Comparison of ENCODE assay signal across 9 mouse cellular contexts in genomic region chr10:81498316-81499249, GRCm38 (mm10). TPM values are rescaled to one million over a fixed set of nuclear protein-coding genes. Genes with fewer than 3 reads are reported as not detected.
DNase-seq lines count a peak whose midpoint lies in the region; ATAC-seq and TF ChIP-seq lines count a peak whose summit lies in the region.
"Had no signal": no experiment of that assay in that cellular context is flagged by ENCODE, and none has a peak within 500 bp of the region (broad histone marks: within the 10 kb centered on the region; RNA-seq: fewer than 3 reads in every experiment).

No protein-coding gene starts in this region.

- peak; percentile 32 for DNase-seq in cerebellum, adult 8-10 months
- peak; percentile 14 to 30 for DNase-seq in layer of hippocampus, adult 8-10 months (ENCODE audit: low spot score in 2 of 2)
- DNase-seq in layer of hippocampus, adult 18-20 months (ENCODE audit: low spot score in 2 of 2), result no peak
- no peak for DNase-seq in liver, embryonic 14.5 days (ENCODE audit: low read depth in 3 of 3, low spot score in 3 of 3)
- no peak for DNase-seq in yolk sac, embryonic 10.5 days (ENCODE audit: low spot score)
- no peak for DNase-seq in gastrocnemius, adult 8-10 months (ENCODE audit: low spot score in 2 of 2)

- H3K9me3 ChIP-seq in ES-Bruce4 (replicated peaks; ENCODE audit: control insufficient read depth, insufficient read depth, low read length, poor library complexity, severe bottlenecking), result no peaks in the 10 kb centered on the region
- no peaks in the 10 kb centered on the region for H3K9me3 ChIP-seq in liver, embryonic 14.5 days (ENCODE audit: control insufficient read depth, low read length)
- H3K9me3 ChIP-seq: limb, embryonic 12.5 days had no signal

- no peaks in the 10 kb centered on the region; the same call in 1 of the 2 replicates for H3K36me3 ChIP-seq in ES-Bruce4 (ENCODE audit: control insufficient read depth, insufficient read depth, low read length, poor library complexity, severe bottlenecking)
- H3K36me3 ChIP-seq in liver, embryonic 14.5 days (replicated peaks; ENCODE audit: control insufficient read depth, insufficient read depth, low read depth), result no peaks in the 10 kb centered on the region

- H3K4me2 ChIP-seq in liver, embryonic 14.5 days (ENCODE audit: low read depth), result peak overlapping the region; percentile 73
- H3K4me2 ChIP-seq: limb, embryonic 12.5 days had no signal

- no peak for TF ChIP-seq POLR2A in ES-Bruce4 (IDR thresholded peaks at IDR 0.05; ENCODE audit: insufficient read depth, low read length)

- peaks cover 3% of the 10 kb centered on the region for H3K4me1 ChIP-seq in ES-Bruce4 (ENCODE audit: control insufficient read depth, insufficient read depth, low read length)
- H3K4me1 ChIP-seq in liver, embryonic 14.5 days (replicated peaks; ENCODE audit: control insufficient read depth in 2 of 2, insufficient read depth in 2 of 2, low read length in 1 of 2), result peaks cover 10 to 20% of the 10 kb centered on the region in 2 experiments

- 0 out of 2 replicates have a peak overlapping the region, but pooled peaks have one; percentile 0 for H3K9ac ChIP-seq in ES-Bruce4 (ENCODE audit: low read depth, poor library complexity, severe bottlenecking)
- H3K9ac ChIP-seq in liver, embryonic 14.5 days (replicated peaks), result no peak overlapping the region
- H3K9ac ChIP-seq: limb, embryonic 12.5 days had no signal

- no peaks in the 10 kb centered on the region for H3K27me3 ChIP-seq in ES-Bruce4 (ENCODE audit: control insufficient read depth, insufficient read depth, low read length, poor library complexity, severe bottlenecking)
- H3K27me3 ChIP-seq in liver, embryonic 14.5 days (ENCODE audit: control insufficient read depth, insufficient read depth, low read length), result no peaks in the 10 kb centered on the region

- 67% methylated on average over 38 of the region's 38 CpGs for WGBS in liver, embryonic 14.5 days (ENCODE audit: insufficient replicate concordance)

- no peak for TF ChIP-seq CTCF in ES-Bruce4 (IDR thresholded peaks at IDR 0.05; ENCODE audit: low read depth, low read length)
- TF ChIP-seq CTCF in liver, embryonic 14.5 days (IDR thresholded peaks at IDR 0.05; ENCODE audit: low read depth), result peak; percentile 57

- H3K27ac ChIP-seq in ES-Bruce4 (ENCODE audit: insufficient read depth, low read length), result no peak overlapping the region
- H3K27ac ChIP-seq in liver, embryonic 14.5 days, result no peak overlapping the region
- H3K27ac ChIP-seq: limb, embryonic 12.5 days had no signal

- H3K4me3 ChIP-seq in ES-Bruce4 (ENCODE audit: low read depth, low read length), result peak overlapping the region; percentile 41
- H3K4me3 ChIP-seq in liver, embryonic 14.5 days (ENCODE audit: insufficient read depth in 1 of 2, low read depth in 2 of 2, low read length in 2 of 2), result peak overlapping the region; percentile 6 to 72; a peak in 3 of 4 replicates
- H3K4me3 ChIP-seq: limb, embryonic 12.5 days had no signal

- no peak for ATAC-seq in cerebellum, adult (ENCODE audit: insufficient number of reproducible peaks, low FRiP score, low TSS enrichment)
- no peak for ATAC-seq in liver, embryonic 14.5 days (ENCODE audit: insufficient read depth)

- TF ChIP-seq EP300 in ES-Bruce4 (IDR thresholded peaks at IDR 0.05; ENCODE audit: insufficient read depth, low read depth, low read length), result no peak
- TF ChIP-seq EP300 in liver, embryonic 14.5 days (IDR thresholded peaks at IDR 0.05; ENCODE audit: low read depth), result no peak

RNA-seq across cellular contexts. Expression of gene S1pr4, which starts 1.3 kb away (rescaled TPM):
- total RNA-seq in layer of hippocampus, adult 8-10 months (2022), result under 1 TPM; 0.51 to 0.80 (median 0.58) TPM
- total RNA-seq in layer of hippocampus, adult 18-20 months (2021), result under 1 TPM; 0.53 to 0.94 TPM
- 0.49 and 0.93 TPM in 2 replicates for polyA plus RNA-seq in ES-Bruce4 (2011; ENCODE audit: insufficient read depth, insufficient read length, low read depth, missing spikeins)
- polyA plus RNA-seq in liver, embryonic 14.5 days (2012; rRNA removed), result 1.5 and 1.8 TPM in 2 replicates
- polyA plus RNA-seq in liver, embryonic 14.5 days (2014; fragmentation: Nextera tagmentation; extraction: Ambion mirVana), result 1.4 and 1.5 TPM in 2 replicates
- total RNA-seq in gastrocnemius, adult 8-10 months (2022), result 1 to 10 TPM in 1 of 4 experiments, under 1 TPM in 3; 0.27 to 1.0 (median 0.59) TPM

RNA-seq across cellular contexts. Expression of gene Ncln, which starts 2.4 kb away (rescaled TPM):
- total RNA-seq in layer of hippocampus, adult 8-10 months (2022), result 10 to 100 TPM; 74.1 to 88.0 (median 82.8) TPM
- 10 to 100 TPM; 77.5 to 87.4 TPM for total RNA-seq in layer of hippocampus, adult 18-20 months (2021)
- 37.2 and 41.6 TPM in 2 replicates for polyA plus RNA-seq in ES-Bruce4 (2011; ENCODE audit: insufficient read depth, insufficient read length, low read depth, missing spikeins)
- 55.7 and 71.3 TPM in 2 replicates for polyA plus RNA-seq in liver, embryonic 14.5 days (2012; rRNA removed)
- 23.7 and 29.4 TPM in 2 replicates for polyA plus RNA-seq in liver, embryonic 14.5 days (2014; fragmentation: Nextera tagmentation; extraction: Ambion mirVana)
- total RNA-seq in gastrocnemius, adult 8-10 months (2022), result 10 to 100 TPM; 41.6 to 49.3 (median 43.1) TPM

RNA-seq across cellular contexts. Expression of gene Celf5, which starts 16.1 kb away (rescaled TPM):
- total RNA-seq in layer of hippocampus, adult 8-10 months (2022), result 100 to 1,000 TPM; 230 to 284 (median 256) TPM
- 100 to 1,000 TPM; 268 TPM for total RNA-seq in layer of hippocampus, adult 18-20 months (2021)
- 27.5 and 30.5 TPM in 2 replicates for polyA plus RNA-seq in ES-Bruce4 (2011; ENCODE audit: insufficient read depth, insufficient read length, low read depth, missing spikeins)
- 0.02 and 0.32 TPM in 2 replicates for polyA plus RNA-seq in liver, embryonic 14.5 days (2012; rRNA removed)
- polyA plus RNA-seq in liver, embryonic 14.5 days (2014; fragmentation: Nextera tagmentation; extraction: Ambion mirVana), result not detected in 2 replicates
- total RNA-seq in gastrocnemius, adult 8-10 months (2022), result under 1 TPM in 2 of 4 experiments, not detected in 2; 0.05 to 0.31 TPM

RNA-seq across cellular contexts. Expression of gene Gna15, which starts 25.4 kb away (rescaled TPM):
- 1 to 10 TPM; 2.5 to 9.7 (median 5.7) TPM for total RNA-seq in layer of hippocampus, adult 8-10 months (2022)
- 1 to 10 TPM; 3.9 to 4.4 TPM for total RNA-seq in layer of hippocampus, adult 18-20 months (2021)
- polyA plus RNA-seq in ES-Bruce4 (2011; ENCODE audit: insufficient read depth, insufficient read length, low read depth, missing spikeins), result 11.2 and 11.6 TPM in 2 replicates
- 4.2 and 4.6 TPM in 2 replicates for polyA plus RNA-seq in liver, embryonic 14.5 days (2012; rRNA removed)
- 3.2 and 4.7 TPM in 2 replicates for polyA plus RNA-seq in liver, embryonic 14.5 days (2014; fragmentation: Nextera tagmentation; extraction: Ambion mirVana)
- under 1 TPM; 0.19 to 0.80 (median 0.24) TPM for total RNA-seq in gastrocnemius, adult 8-10 months (2022)

RNA-seq across cellular contexts. Expression of gene Nfic, which starts 43.1 kb away (rescaled TPM):
- total RNA-seq in layer of hippocampus, adult 8-10 months (2022), result 10 to 100 TPM; 52.8 to 61.6 (median 58.7) TPM
- 10 to 100 TPM; 54.2 to 54.7 TPM for total RNA-seq in layer of hippocampus, adult 18-20 months (2021)
- polyA plus RNA-seq in ES-Bruce4 (2011; ENCODE audit: insufficient read depth, insufficient read length, low read depth, missing spikeins), result 6.1 and 7.2 TPM in 2 replicates
- polyA plus RNA-seq in liver, embryonic 14.5 days (2012; rRNA removed), result 1.2 and 1.3 TPM in 2 replicates
- polyA plus RNA-seq in liver, embryonic 14.5 days (2014; fragmentation: Nextera tagmentation; extraction: Ambion mirVana), result 4.6 and 7.3 TPM in 2 replicates
- 100 to 1,000 TPM; 223 to 267 (median 235) TPM for total RNA-seq in gastrocnemius, adult 8-10 months (2022)

Comparison
In these comparisons a context has a peak if more than half of its experiments do, and no peak if none do; other contexts are left out.
1. DNase-seq: peak in cerebellum, adult 8-10 months (single experiment) and layer of hippocampus, adult 8-10 months (2 of 2); none in layer of hippocampus, adult 18-20 months (0 of 2), liver, embryonic 14.5 days (0 of 3), yolk sac, embryonic 10.5 days (single experiment) and gastrocnemius, adult 8-10 months (0 of 2).
2. RNA of gene Celf5, which starts 16.1 kb away (total RNA-seq): 230 to 284 TPM in layer of hippocampus, adult 8-10 months and 268 TPM in layer of hippocampus, adult 18-20 months; 0.05 to 0.31 TPM in gastrocnemius, adult 8-10 months; every median in the first group is over 100 times any median in the second.